Mouse (Mus musculus) layer of hippocampus, adult 9-10 months (tissue): Measurements from ENCODE around the gene Dlg1.
"Not testable (repeated sequence)": the region's sequence is repeated elsewhere in the genome, so short reads cannot be mapped to it uniquely, and the experiment has no call there.

Experiments used
- DNase-seq: peaks from one replicate; pipeline ENCODE4 v3.0.0; 2022; ENCODE audit warnings: low spot score

Dlg1 gene

DNA sequence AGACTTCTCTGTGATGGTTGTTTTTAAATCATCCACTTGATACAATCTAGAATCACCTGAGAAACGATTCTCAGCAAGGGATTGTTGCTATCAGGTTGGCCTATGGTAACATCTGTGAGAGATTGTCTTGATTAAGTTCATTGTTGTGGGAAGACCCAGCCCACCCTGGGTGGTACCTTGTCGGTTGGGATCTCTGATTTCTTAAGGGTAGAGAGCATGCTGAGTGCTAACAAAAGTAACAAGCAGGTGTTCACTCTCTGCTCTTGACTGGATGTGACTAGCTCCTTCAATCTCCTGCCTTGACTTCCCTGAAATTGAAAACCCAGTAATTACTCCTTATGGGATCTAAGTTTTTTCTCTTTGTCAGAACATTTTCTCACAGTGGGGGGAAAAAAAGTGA lies 5.7 kb upstream of the Dlg1 start:
- DNase-seq: no peak

DNA sequence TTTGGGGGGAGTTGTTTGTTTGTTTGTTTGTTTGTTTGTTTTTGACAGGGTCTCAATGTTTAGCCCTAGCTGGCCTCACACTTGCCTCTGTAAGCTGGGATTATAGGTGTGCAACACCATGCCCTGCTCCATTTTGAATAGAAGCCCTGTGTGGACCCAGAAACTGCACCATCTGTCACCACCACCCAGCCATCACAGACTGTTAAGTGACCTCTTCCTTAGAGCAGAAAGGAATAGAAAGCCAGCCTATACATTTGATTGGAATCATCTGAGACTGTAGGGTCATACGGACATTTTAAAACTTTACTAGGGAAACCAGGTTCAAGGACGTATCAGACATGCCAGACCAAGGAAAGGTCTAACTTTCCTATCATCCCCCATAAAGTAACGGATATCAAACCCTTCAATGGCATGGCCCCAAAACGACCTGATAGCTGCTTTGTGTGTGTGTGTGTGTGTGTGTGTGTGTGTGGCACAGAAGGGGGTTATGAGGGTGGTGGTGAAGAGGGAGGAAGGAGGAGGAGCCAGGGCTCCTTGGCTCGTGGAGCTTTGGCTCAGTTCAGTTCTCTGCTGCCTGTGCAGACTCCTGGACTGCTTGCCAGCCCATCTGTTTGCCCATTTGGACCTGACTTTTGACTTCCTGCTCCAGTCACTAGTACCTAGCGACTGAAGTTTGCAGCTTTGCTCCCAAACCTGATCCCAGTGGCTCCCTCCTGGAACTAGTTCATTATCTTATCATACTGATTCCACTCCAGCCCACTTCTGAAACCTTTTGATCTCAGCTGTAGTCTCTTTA lies 4.5 kb upstream of the Dlg1 start:
- DNase-seq: no peak

DNA sequence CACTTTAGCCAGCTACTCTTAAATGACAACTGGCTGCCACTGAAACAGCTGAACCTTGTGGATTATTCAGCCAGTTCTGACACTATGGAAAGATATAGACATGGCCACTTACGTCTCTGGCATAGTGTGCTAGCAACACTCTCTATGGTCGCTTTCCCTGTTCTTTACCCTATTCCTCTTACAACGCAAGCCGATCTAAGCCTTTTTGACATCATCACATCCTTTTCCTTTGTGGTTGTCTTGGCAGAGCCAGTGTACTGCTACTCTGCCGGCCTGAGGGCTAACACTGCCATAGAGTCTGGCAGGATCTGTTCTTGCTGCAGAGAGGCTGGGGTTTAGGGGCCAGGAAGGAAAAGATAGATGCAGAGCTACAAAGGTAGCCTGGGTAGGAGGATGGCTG lies 3.8 kb upstream of the Dlg1 start:
- no peak for DNase-seq

DNA sequence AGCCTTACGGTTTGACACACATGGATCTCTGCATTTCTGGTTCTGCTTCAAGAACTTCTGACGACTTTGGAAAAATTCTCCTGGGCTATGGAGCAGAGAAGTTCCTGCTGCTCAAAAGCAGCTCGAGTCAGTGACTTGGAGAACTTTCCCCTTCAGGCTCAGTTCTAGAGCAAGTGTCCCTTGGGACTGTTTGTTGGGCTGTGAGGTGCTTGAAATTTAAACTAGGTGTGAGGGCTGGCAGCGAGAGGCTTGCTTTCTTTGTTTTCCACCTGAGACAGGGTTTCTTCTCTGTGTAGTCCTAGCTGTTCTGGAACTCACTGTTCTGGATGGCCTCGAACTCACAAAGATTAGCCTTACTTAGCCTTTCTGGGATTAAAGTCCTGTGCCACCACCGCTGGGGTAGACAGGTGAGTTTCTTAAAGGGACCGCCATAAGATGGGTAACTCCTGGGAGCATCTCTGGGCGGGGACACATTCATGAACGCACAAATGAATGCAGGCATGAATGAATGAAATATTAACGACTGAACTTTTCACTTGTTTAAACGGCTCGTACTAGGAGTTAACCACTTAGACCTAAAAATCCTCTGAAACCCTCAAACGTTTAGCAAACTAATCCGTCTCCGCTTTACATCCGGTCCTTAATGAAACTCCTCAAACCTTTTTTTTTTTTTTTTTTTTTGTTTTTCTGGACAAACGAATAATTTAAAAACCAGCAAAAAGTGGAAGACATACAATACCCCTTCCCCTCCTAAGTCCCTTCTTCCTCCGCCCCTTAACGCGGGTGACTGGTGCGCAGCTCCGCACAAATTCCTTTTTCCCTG lies 476 bp upstream of the Dlg1 start:
- DNase-seq: no peak

DNA sequence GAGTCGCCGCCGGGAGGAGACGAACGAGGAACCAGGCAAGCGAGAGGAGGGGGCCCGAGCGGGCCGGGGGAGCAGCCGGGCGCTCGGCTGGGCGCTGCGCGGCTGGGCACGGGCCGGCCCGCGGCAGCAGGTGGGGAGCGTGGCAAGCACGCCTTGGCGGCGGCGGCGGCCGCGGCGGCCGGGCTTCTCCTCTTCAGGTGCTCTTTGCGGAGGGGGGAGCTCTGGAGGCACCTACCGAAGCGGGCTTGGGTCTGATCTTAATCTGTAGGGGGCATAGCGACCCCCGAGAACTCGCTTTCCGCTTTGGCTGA lies 999 bp downstream of the Dlg1 start:
- no peak for DNase-seq

DNA sequence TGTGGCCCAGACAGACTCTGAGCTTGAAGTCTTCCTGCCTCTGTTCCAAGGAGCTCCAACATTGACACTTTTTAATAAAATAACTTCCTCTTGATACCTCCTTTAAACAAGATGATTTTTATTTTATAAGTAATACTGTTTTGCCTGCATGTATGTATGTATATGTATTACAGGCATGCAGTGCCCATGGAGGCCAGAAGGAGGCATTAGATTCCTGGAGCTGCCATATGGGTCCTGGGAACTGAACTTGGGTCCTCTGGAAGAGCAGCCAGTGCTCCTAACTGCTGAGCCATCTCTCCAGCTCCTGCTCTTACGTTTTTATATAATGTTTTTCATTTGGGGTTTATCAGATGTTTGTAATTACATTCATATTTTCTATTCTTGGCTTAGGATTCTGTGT lies 9.0 kb downstream of the Dlg1 start:
- DNase-seq: no peak

DNA sequence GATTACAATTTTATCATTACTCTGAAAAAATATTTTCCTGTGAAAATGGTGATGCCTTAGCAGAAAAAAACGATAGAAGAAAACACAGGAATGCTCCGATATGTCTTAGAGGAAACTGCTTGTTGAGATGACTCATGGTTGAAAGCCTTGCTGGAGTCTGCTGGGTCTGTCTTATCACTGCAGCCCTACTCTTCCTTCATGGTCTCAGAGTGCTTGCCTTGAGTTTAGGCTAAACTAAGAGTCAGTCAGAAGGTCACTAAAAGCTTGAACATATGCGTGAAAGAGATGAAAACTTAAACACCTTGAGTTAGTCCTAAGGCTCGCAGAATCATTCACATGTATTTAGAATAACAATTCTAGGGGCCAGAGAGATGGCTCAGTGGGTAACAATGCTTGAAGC lies 14.2 kb downstream of the Dlg1 start:
- DNase-seq: no peak

DNA sequence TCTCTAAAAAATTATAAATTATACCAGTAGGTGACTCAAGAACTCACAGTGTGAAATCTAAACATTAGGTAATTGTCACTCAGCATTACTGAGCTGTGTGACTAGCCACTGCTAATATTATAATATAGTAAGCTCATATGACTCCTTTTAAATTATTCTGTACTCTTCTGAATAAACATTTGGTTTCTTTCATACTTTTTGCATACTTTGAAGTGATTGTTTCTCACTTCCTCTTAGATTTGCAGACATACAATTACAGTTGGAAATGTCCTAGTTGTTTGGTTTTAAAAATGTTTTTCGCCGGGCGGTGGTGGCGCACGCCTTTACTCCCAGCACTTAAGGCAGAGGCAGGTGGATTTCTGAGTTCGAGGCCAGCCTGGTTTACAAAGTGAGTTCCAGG lies 19.0 kb downstream of the Dlg1 start:
- DNase-seq: no peak

DNA sequence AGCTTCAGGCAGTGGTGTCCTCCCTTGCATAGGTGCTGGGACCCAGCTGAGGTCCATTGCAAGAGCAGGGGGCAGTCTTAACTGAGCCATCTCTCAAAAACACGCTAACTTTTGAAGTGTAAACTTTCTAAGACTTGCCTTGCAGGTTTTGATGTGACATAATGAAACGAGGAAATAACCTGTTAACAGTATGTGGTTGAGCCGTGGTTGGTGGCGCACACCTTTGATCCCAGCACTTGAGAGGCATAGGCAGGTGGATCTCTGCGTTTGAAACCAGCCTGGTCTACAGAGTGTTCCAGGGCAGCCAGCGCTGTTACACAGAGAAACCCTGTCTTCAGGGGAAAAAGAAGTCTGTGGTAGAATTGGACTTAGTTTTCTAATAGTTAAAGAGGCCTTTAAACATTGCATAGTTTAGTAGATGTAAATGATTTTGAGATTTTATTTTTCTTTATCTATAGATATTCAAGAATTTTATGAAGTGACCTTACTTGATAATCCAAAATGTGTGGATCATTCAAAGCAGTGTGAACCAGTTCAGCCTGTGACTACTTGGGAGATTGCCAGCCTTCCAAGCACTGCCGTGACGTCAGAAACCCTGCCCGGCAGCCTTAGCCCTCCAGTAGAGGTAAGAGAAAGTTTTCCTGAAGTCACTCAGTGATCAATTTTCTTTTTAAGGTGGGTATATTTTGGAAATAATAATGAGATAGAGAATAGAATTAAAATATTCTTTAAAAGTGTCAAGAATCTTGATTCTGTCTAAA lies 20.6 kb downstream of the Dlg1 start:
- no peak for DNase-seq

DNA sequence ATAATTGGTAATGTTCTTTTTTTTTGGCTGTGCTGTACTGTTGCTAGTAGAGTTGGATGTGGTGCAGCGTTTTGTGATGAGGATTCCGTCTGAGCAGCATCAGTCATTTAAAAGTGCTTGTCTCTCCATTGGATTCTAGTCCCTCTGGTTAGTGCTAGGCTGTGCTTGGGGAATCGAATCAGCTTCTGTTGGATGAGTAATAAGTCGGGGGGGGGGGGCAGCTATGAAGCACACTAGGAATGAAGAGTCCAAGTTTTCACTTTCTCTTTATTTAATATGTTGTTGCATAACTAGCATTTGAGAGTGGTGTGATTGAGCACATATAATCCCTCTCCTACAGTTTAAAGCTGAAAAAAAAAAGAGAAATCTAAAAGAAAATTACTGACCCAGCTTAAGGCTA lies 21.5 kb downstream of the Dlg1 start:
- DNase-seq: no peak

DNA sequence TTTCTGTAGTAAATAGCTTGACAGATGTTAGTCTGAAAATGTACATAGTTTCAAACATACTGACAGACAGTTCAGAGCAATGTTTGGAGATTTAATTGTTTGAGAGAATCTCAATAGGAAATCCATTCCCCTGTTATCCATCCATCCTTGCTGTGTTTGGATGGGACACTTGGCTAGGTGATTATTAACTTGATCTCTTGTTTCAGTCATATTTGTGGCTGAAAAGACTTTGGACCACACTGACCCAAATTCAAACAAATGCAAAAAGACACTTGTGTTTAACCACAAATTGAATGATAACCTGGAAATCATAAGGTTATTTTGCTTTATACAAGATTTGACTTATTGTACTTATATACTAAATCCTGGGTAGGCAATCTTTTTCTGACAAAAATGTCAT lies 24.5 kb downstream of the Dlg1 start:
- DNase-seq: no peak

DNA sequence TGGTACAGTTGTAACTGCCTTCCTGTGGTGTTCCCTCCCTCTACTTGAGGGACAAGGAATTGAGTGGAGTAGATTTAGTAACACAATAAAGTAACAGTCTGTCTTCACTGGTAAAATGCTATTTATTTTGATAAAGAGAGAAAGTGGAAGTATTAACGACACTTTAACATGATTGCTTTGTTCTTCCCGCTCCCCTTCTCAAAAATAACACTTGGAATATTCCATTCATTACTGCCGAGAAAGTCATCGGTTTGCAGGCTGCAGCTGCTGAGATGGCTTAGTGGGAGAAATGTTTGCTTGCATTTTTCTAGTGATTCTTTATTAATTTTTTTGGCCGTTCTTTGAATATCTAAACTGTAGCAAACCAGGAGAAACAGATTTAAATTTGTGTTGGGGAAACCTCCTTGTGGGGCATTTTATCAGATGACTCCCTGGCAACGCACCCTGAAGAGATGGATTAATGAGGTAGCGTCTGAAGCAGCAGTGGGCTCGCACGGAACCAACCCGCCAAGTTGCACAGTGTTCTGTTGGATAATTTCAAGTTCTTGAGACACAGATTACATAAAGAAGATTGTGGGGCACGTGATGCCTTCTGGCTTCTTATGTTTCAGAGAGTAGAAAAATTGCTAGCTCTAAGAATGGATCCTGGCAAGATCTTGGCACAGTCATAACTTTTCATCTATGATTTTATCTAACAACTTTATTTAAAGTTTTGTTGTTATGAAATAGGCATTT lies 32.2 kb downstream of the Dlg1 start:
- DNase-seq: no peak

DNA sequence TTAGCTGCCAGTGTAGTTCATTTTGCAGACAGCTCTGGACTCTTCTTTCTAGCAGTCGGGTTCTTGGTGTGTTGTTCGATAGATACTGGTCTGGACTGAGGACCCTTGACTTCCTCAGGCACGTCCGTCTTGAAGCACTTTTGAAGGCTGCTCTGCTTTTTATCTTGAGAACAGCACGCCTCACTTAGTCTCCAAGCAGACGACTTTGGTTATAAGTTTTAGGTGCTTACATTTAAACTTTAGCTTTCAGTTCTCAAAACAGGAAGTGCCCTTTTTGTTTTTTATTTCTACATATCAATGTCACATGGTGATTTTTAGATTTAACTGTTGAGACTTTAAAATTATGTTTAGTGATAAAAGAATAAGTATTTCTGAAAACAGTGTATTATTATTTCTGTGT lies 33.1 kb downstream of the Dlg1 start:
- no peak for DNase-seq

DNA sequence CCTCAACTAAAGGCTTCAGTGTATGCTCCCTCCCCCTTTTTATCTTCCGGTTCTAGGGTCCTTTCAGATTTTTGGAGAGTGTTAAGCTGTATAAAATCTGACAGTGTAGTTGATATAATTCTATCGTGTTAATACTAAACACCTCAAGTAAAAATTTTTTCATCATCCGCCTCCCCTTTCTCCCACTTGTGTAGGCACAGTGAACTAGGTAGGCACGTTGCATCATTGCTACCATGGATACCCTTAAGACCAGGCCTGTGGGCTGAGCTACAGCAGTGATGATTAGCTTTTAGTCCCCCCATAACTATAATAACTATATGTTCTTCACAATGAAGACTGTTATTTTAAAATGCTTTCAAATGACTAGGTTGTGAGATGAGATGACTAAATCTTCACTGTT lies 34.1 kb downstream of the Dlg1 start:
- DNase-seq: no peak

DNA sequence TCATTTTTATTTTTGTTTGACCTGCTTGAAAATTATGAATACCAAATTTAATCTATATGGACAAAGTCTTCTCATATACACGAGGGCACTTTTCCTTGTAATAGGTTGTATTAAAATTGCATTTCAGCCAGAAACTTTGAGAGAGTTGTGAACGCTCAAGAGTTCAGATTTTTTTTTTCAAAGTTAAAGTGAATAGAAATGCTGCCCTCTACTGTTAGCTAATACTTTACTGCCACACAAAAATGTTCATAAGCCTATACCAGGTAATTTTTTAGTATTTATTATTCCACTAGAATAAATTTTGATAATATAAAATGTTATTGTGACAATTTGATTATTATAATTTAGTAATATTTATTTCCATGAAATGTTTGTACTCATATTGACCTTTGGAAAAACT lies 42.0 kb downstream of the Dlg1 start:
- no peak for DNase-seq

DNA sequence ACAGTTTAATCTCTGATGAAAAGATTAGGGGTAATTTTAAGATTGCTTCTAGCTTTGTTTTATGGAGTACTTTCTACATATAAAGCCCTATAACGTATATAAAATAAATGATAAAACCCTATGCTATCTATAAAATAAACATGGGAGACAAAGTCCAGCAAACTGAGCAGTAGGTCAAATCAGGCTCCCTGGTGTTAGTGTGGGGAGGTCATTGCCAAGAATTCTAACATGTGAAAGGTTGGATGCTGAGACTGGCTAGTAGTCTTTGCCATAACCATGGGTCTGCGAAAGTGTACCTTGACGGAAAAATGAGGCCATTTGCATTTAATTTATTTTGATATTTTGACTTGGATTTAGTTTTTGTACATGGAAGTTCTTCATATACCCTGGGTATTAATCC lies 42.7 kb downstream of the Dlg1 start:
- no peak for DNase-seq

DNA sequence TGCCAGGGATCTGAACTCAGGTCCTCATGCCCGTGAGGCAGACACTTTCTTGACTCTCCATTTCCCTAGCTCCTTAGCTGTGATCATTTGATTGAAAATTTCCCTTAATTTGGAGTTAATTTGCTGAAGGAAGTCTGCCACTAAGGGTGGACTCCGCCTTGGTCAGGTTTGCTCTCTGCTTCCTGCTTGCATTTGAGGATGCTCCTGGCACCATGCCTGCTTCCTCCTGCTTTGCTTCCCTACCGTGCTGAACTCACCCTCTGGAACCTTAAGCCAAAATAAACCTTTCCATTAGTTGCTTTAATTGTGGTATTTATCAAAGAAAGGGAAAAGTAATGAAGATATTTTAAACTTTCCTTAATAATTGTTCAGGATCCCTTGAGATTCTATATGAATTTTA lies 44.1 kb downstream of the Dlg1 start:
- no peak for DNase-seq

DNA sequence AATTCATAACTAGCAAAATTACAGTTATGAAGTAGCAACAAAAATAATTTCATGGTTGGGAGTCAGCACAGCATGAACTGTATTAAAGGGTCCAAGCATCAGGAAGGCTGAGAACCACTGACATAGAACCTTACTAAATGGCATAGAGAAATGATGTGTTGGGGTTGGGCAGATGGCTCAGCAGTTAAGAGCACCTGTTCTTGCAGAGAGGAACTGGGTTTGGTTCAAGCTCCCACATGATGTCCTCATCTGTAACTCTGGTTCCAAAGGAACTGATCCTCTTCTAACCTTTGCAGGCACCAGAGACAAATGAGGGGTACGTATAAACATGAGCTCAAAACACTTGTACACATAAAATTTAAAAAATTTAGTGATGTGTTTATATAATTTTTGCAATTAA lies 59.7 kb downstream of the Dlg1 start:
- DNase-seq: no peak

DNA sequence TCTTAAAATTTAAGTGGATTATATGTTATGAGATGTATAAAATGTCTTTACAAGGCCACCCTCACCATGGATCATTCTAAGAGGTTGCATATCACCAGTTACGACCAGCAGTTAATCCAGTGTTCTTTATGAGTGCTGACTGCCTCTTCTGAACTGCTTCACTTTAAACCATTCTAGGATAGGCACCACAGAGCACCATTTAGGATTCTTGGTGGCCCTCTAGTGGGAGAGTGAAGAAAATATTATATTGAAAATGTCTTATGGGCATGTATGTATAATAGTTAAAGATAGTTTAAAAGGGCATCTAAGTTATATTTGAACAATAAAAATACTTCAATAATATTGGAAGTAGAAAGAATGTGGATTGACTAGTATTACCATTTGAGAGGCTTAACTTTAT lies 60.9 kb downstream of the Dlg1 start:
- DNase-seq: peak; percentile 27

DNA sequence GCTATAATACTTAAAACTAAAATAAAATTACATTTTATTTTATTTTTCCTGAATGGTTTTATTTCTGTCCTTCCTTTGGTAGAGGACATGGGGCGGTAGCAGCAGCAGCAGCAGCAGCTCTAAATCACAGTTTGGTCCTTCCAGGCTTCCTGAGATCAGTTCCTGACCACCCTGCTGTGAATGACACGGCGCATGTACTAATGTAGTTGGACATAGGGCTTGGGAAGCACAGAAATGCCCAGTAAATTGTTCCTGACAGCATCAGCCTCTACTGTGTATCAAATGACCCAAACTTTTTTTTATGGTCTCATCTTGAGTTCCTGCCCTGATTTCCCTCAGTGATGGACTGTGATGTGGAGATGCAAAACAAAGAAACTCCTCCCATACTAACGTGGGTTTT lies 61.6 kb downstream of the Dlg1 start:
- no peak for DNase-seq

DNA sequence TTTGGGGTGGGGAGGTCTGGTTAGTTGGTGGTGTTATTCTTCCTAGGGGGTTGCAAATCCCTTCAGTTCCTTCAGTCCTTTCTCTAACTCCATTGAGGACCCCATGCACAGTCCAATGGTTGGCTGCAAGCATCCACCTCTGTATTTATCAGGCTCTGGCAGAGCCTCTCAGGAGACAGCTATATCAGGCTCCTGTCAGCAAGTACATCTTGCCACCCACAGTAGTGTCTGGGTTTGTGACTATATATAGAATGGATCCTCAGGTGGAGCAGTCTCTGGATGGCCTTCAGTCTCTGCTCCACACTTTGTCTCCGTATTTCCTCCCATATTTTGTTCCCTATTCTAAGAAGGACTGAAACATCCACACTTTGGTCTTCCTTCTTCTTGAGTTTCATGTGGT lies 67.7 kb downstream of the Dlg1 start:
- not testable (repeated sequence) for DNase-seq

DNA sequence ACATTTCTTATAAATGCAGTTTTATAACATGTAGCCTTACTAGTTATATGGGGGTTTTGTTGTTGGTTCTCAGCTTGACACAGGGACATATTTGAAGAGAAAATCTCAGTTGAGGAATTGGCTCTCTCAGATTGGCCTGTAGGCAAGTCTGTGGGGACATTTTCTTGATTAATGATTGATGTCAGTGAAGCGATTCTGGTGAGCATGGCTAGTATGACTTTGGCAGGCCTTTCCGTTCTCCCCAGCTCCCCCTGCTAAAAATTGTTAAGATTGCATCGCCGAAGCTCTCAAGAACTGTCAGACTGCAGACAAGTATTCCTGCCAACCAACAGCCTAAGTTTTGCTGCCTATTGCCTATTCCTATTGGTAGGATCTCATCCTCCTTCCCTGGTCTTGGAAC lies 73.8 kb downstream of the Dlg1 start:
- no peak for DNase-seq
